Mouse (Mus musculus): Measurements from ENCODE around the gene Izumo1r.

Izumo1r gene

GRCm38 (mm10) chr9:14903581-14904378 lies at the start of gene Izumo1r:
Gene Izumo1r, minus strand, starts transcription at chr9:14903949.
- DNase-seq: no peak

GRCm38 (mm10) chr9:14951072-14951471 lies 47.3 kb upstream of the Izumo1r start:
- no peak for DNase-seq

GRCm38 (mm10) chr9:14948843-14949242 lies 45.1 kb upstream of the Izumo1r start:
- no peak for DNase-seq

- no peak for DNase-seq
These were observed 42.9 kb upstream of the Izumo1r start for GRCm38 (mm10) chr9:14946677-14947076.

GRCm38 (mm10) chr9:14945919-14946318 lies 42.2 kb upstream of the Izumo1r start:
- no peak for DNase-seq

- DNase-seq: no peak
These were observed 38.5 kb upstream of the Izumo1r start for GRCm38 (mm10) chr9:14942143-14942720.

- no peak for DNase-seq
These were observed 35.9 kb upstream of the Izumo1r start for GRCm38 (mm10) chr9:14939610-14940009.

GRCm38 (mm10) chr9:14937308-14937707 lies 33.6 kb upstream of the Izumo1r start:
- DNase-seq: no peak

GRCm38 (mm10) chr9:14934851-14935250 lies 31.1 kb upstream of the Izumo1r start:
- no peak for DNase-seq

GRCm38 (mm10) chr9:14931943-14932342 lies 28.2 kb upstream of the Izumo1r start:
- no peak for DNase-seq

- DNase-seq: no peak
These were observed 27.5 kb upstream of the Izumo1r start for GRCm38 (mm10) chr9:14931211-14931610.

- no peak for DNase-seq
These were observed 22.8 kb upstream of the Izumo1r start for GRCm38 (mm10) chr9:14926593-14926992.

- no peak for DNase-seq
These were observed 19.9 kb upstream of the Izumo1r start for GRCm38 (mm10) chr9:14923625-14924024.

GRCm38 (mm10) chr9:14921971-14922560 lies 18.3 kb upstream of the Izumo1r start:
- no peak for DNase-seq

- no peak for DNase-seq
These were observed 17.5 kb upstream of the Izumo1r start for GRCm38 (mm10) chr9:14921254-14921653.

GRCm38 (mm10) chr9:14920608-14921007 lies 16.9 kb upstream of the Izumo1r start:
- no peak for DNase-seq

GRCm38 (mm10) chr9:14918825-14919668 lies 15.3 kb upstream of the Izumo1r start:
- no peak for DNase-seq

- no peak for DNase-seq
These were observed 13.9 kb upstream of the Izumo1r start for GRCm38 (mm10) chr9:14917661-14918060.

GRCm38 (mm10) chr9:14912037-14912436 lies 8.3 kb upstream of the Izumo1r start:
- DNase-seq: no peak

GRCm38 (mm10) chr9:14909981-14910380 lies 6.2 kb upstream of the Izumo1r start:
- DNase-seq: no peak

GRCm38 (mm10) chr9:14907816-14908415 lies 4.2 kb upstream of the Izumo1r start:
- DNase-seq: no peak

GRCm38 (mm10) chr9:14905956-14906355 lies 2.2 kb upstream of the Izumo1r start:
- DNase-seq: no peak

All from cerebellum, adult 18-20 months (tissue).